Mouse (Mus musculus) adrenal gland, adult (tissue): ENCODE measurements around the gene Bricd5.
A peak's percentile ranks its signal among the peaks of the same experiment; 100 is the strongest.

Source experiments
- DNase-seq, 2 experiments: peaks; one replicate each; pipeline ENCODE4 v3.0.0; 2022 to 2023; ENCODE audit warnings: low spot score in 1 of 2; ENCODE audit not compliant: inconsistent age in 2 of 2

Bricd5 gene

GRCm38 (mm10) chr17:24481027-24481815 lies 7.5 kb downstream of the Bricd5 start:
- DNase-seq, result peak in 1 of 2 experiments; percentile 76

GRCm38 (mm10) chr17:24483495-24483894 lies 9.8 kb downstream of the Bricd5 start:
- peak in 1 of 2 experiments; percentile 78 for DNase-seq

GRCm38 (mm10) chr17:24485090-24485860 lies 11.6 kb downstream of the Bricd5 start:
- no peak for DNase-seq

GRCm38 (mm10) chr17:24488186-24488661 lies 14.5 kb downstream of the Bricd5 start, which contains the start of gene Caskin1:
Gene Caskin1 (plus strand): TSS chr17:24488601.
- peak; percentile 70 to 88 for DNase-seq

GRCm38 (mm10) chr17:24488662-24489264 lies 15.1 kb downstream of the Bricd5 start:
- DNase-seq, result peak; percentile 62 to 79

GRCm38 (mm10) chr17:24489265-24490030 lies 15.8 kb downstream of the Bricd5 start:
- peak in 1 of 2 experiments; percentile 82 for DNase-seq

GRCm38 (mm10) chr17:24490399-24490798 lies 16.7 kb downstream of the Bricd5 start:
- peak in 1 of 2 experiments; percentile 80 for DNase-seq

GRCm38 (mm10) chr17:24494627-24495335 lies 21.1 kb downstream of the Bricd5 start:
- DNase-seq, result peak in 1 of 2 experiments; percentile 83

- DNase-seq, result no peak
These were observed 21.8 kb downstream of the Bricd5 start for GRCm38 (mm10) chr17:24495443-24495842.

GRCm38 (mm10) chr17:24496026-24496425 lies 22.3 kb downstream of the Bricd5 start:
- DNase-seq, result peak in 1 of 2 experiments; percentile 82

- no peak for DNase-seq
These were observed 28.5 kb downstream of the Bricd5 start for GRCm38 (mm10) chr17:24502208-24502607.

- DNase-seq, result no peak
These were observed 30.4 kb downstream of the Bricd5 start for GRCm38 (mm10) chr17:24504085-24504484.

GRCm38 (mm10) chr17:24505286-24505955 lies 31.7 kb downstream of the Bricd5 start:
- DNase-seq, result no peak

- peak; percentile 62 to 82 for DNase-seq
These were observed 32.8 kb downstream of the Bricd5 start for GRCm38 (mm10) chr17:24506332-24507070.

- peak; percentile 53 to 64 for DNase-seq
These were observed 33.5 kb downstream of the Bricd5 start for GRCm38 (mm10) chr17:24507129-24507664.

GRCm38 (mm10) chr17:24507806-24508460 lies 34.2 kb downstream of the Bricd5 start:
- DNase-seq, result peak; percentile 72 to 80

GRCm38 (mm10) chr17:24513609-24514008 lies 39.9 kb downstream of the Bricd5 start:
- peak; percentile 54 to 87 for DNase-seq
